Mouse (Mus musculus) left cerebral cortex, postnatal 14 days (tissue): ENCODE measurements around the gene Gse1. TPM values are rescaled to one million over a fixed set of nuclear protein-coding genes. Genes with fewer than 3 reads are reported as not detected.
A peak's percentile ranks its signal among the peaks of the same experiment; 100 is the strongest.

ENCODE experiments used
- DNase-seq, 2 experiments: peaks; one replicate each; pipeline ENCODE4 v3.0.0; 2021 to 2022; ENCODE audit warnings: low spot score in 2 of 2, mixed read lengths in 1 of 2
- intact Hi-C: fragments of 180-260 bp; cut with DNase I; formaldehyde crosslinking; loops from one replicate; pipeline ENCODE4 v1.15.1; 2025
- total RNA-seq, 2 experiments: library from RNA; stranded (reverse); gene quantifications; 2 replicates each; pipeline ENCODE4 v1.2.3; 2021

Gene Gse1
- total RNA-seq, 2 experiments from 2014 or later = 49.0 to 57.3 TPM

DNA sequence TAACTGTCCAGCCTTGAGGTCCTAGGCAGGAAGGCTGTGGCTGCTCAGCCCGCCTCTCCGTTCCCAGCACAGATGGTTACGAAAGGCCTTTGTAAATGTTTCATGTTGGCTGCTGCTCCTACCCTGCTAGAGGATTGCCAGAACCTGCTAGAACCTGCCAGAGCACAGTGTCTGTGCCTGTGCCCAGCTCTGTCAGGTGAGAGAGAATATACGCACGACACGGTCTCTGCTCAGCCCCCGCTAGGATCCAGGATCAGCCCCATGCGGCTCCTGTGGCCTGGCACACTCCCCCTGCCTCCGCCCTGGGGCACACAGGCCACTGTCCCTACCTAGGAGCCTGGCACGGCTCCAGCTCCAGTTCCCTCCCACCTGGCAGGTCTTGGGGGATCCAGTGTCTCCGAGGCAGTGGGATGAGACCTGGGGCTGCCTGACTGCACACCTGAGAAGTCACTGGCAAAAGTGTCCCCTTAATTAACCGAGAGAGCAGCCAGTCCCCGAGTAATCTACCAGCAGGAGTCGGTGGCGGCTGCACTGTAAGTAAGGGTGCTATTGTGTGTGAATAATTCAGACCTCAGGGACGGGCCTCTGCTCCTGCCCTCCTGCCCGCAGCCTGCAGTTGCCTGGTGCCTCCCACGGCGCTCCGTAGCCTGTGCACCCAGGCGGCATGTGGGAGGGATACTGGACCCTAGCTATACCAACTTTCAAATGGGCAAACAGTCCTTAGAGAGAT is 209.6 kb downstream of the Gse1 start:
- intact Hi-C loops = loop anchor here (1.0 to 5.0 kb wide), 2 partner anchors 50 to 56 kb away; no protein-coding TSS in a partner anchor
- DNase-seq = peak in 1 of 2 experiments; percentile 77

- DNase-seq = peak in 1 of 2 experiments; percentile 43
- intact Hi-C loops = loop anchor here (5.0 kb wide), 1 partner anchor 57 kb away; no protein-coding TSS in a partner anchor
Measured at GRCm38 (mm10) chr8:120439309-120439708, 211.1 kb downstream of the Gse1 start.

DNA sequence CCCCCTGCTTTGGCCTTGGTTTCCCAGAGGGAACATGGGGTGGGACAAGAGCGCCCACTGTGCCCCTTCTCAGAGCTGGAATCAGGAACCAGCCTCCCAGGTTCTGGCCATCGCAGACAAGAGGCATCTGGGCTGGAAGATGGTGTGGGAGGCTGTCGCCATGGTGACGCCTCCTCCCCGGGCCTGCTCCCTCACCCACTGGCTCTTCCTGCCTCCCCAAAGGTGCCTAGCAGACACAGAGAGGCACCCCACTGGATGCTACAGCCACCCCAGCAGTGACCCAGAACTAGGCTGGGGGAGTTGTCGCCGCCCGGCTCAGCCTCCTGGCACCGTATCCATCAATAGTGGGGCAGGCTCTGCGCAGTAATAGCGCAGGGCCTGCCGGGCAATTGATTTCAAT is 212.5 kb downstream of the Gse1 start:
- DNase-seq = peak in 1 of 2 experiments; percentile 51
- intact Hi-C loops = no loop called here

- intact Hi-C loops = no loop called here
- DNase-seq = no peak
Measured at GRCm38 (mm10) chr8:120441637-120442036, 213.4 kb downstream of the Gse1 start.

DNA sequence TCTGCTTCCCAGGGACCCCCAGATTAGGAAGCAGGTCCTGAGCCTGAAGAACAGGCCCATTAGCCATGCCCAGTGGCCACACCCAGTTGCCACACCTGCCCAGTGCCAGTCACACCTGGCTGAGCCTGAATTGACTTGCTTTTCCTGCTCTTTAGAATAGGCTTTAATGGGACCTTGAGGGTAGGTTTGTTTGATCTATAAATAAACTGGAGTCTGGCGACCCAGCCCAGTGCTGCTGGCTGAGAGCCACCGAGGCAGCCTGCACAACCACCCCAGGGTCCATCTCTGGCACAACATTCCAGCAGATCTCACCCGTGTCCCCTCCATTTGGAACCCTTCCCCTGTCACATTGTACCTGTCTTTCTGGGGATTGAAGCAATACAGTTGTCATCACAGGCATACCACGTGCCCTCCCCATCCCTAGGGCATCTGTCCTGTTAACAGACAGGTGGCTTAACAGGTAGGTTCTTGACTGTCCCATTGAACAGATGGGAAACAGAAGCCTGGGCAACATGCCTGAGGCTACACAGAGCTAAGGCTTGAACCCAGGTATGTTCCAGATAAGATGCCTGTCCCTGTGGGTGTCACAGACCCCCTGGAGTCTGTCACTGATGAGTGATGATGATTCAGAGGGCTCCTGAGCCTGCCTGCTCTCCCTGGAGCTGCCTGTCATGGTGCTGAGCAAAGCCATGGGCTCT is 214.2 kb downstream of the Gse1 start:
- intact Hi-C loops = no loop called here
- DNase-seq = no peak

GRCm38 (mm10) chr8:120445249-120445648 is 217.0 kb downstream of the Gse1 start:
- DNase-seq = no peak
- intact Hi-C loops = no loop called here

GRCm38 (mm10) chr8:120448131-120448530 is 219.9 kb downstream of the Gse1 start:
- no peak for DNase-seq
- intact Hi-C loops = no loop called here

DNA sequence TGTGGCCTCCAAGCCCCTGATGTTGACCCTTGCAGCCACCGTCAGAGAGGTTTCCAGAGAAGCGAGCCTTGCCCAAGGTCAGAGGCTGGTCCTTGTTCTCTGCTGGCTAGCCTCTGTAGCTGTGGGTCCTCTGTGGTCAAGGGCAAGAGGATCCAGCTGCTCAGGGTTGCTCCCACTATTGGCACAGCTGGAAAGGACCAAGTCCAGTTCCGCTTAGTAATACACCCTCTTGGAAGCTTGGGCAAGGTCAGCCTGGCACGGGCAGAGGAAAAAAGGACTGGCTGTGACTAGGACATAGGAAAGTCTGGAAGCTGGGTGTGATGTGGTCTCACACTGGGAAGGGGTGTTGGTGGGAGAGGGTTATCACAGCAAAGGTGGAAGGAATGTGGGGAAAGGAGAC is 220.9 kb downstream of the Gse1 start:
- intact Hi-C loops = no loop called here
- no peak for DNase-seq

DNA sequence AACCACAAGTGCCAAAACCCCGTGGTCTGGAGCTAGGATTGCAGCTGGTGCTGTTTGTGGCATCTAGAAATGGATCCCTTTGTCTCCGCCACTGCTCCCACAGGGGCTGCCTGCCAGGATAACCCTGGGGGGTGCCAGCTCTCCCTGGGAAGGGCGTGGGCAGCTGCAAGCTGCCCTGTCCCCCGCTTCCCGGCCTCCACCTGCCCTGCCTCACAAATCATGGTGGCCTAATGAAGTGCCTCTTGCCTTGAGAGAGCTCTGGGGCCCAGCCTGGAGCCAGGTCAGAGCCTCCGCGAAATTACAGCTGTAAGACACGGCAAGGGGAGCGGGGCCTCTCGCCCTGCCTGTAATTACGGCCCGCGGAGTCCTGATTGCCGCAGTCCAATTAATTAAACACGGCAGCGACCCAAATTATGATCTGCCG is 221.4 kb downstream of the Gse1 start:
- intact Hi-C loops = no loop called here
- no peak for DNase-seq

DNA sequence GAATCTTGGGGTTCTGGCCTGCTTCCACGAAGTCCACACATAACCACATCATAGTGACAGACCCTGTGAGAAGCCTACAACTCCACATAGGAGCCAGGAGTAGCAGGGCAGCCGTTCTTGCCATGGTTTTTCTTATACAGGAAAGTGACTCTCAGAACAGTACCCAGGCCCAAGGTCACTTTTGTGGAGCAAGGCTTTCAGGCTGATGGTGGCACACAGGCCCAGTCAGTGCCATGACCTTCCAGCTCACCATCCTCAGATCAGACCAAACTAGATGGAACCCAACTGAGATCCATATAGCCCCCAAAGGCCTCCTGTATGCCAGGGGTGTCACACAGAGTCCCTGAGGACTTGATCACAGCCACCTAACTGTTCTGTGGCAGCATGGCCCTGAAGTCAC is 223.9 kb downstream of the Gse1 start:
- intact Hi-C loops = no loop called here
- no peak for DNase-seq

GRCm38 (mm10) chr8:120454404-120454803 is 226.1 kb downstream of the Gse1 start:
- intact Hi-C loops = no loop called here
- DNase-seq = no peak

DNA sequence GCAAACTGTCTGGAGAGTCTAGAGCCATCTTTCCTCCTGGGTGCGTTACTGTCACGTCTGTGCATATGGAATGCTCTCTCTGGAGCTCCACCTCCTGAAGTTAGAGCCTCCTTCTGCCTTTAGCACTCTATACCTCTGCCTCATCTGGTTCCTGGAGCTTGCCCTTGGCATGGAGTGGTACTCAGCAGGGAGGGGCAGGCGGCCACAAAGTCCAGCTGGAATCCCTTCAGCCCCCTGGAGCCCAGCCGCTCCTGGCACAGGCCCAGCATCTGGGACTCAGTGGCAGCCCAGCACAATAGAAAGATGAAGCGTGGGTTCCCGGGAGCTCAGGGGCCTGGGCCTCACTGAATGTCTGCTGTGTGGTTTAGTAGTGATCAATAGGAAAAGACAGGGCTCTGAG is 232.1 kb downstream of the Gse1 start:
- peak in 1 of 2 experiments; percentile 55 for DNase-seq
- intact Hi-C loops = no loop called here

- DNase-seq = no peak
- intact Hi-C loops = no loop called here
Measured at GRCm38 (mm10) chr8:120462119-120462551, 233.9 kb downstream of the Gse1 start.

DNA sequence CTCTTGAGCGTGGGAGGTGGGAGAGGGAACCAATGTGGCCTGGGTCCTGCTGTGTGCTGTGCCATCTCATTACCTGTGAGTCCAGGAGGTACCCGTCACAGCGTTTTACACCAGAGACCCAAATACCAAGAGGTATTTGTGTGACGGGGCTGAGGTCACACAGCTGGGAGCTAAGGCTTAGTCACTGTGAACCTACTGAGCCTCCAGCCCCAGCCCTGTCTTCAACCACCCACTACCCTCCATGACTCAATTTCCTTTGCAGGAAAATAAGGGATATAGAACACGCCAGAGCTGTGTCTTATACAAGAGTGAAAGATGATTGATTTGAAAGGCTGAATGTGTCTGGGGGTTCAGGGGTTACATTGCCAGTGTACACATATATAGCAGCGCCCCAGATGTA is 234.4 kb downstream of the Gse1 start:
- no peak for DNase-seq
- intact Hi-C loops = no loop called here

GRCm38 (mm10) chr8:120463918-120464584 is 235.8 kb downstream of the Gse1 start:
- no peak for DNase-seq
- intact Hi-C loops = no loop called here

- no peak for DNase-seq
- intact Hi-C loops = no loop called here
Measured at GRCm38 (mm10) chr8:120464585-120464937, 236.3 kb downstream of the Gse1 start.

DNA sequence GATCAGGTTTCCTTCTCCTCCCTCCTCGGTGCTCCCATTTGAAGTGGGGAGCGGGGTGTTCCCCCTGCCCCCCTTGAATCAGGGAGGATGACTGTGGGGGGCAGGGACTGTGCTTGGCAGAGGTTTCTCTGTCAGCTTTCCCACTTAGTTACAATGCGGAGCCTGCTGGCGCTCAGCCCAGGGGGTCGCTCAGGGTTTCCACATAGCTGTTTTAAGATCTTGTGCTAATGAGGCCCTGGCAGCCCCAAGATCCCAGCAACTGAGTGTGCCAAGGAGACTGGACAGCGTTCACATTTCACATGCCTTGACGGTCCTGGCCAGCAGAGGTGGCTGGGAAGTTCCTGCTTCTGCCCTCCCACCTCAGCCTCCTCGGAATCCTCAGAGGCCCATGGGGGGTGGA is 237.5 kb downstream of the Gse1 start:
- peak; percentile 73 to 82 for DNase-seq
- intact Hi-C loops = no loop called here

GRCm38 (mm10) chr8:120466266-120466665 is 238.0 kb downstream of the Gse1 start:
- no peak for DNase-seq
- intact Hi-C loops = no loop called here

DNA sequence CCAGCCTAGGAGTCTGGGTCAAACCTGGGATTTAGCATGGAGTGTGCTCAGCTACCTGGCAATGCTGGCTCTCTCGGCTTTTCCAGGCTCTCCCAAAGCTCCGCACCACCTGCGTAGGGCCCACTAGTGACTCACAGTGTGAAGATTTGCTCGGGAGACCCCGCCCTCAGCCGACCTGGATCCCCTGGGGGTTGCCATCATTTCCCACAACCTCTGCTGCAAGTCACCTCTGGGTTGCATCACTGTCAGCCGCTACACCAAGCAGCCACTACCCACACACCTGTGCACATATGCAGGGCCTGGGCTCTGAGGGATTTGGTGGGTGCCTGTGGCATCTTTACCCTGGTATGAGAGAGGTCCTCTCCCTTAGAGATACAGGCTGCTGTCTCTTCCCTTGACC is 239.3 kb downstream of the Gse1 start:
- DNase-seq = no peak
- intact Hi-C loops = no loop called here

- intact Hi-C loops = no loop called here
- DNase-seq = no peak
Measured at GRCm38 (mm10) chr8:120470170-120470569, 241.9 kb downstream of the Gse1 start.
